10 mouse cellular contexts compared by ENCODE assay signal in the genomic region with DNA sequence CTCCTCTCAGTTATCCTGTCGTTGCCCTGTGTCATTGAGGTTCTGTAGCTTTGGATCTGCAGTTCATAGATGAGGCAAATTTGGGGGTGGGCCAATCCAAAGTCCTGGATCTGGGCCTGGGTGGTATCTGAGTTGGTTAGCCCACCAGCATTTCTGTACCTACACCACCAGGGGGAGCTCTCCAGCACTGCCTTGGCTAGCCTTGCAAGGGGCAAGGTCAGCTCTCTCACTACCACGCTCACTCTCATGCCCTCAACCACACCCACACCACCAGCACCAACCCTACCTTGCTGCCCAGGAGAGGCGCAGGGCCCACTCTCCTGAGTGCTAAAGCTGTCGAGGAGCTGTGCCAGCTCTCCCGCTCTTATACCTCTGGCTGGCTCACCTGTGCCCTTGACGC. TPM values are rescaled to one million over a fixed set of nuclear protein-coding genes. Genes with fewer than 3 reads are reported as not detected.
DNase-seq lines count a peak whose midpoint lies in the region; ATAC-seq and TF ChIP-seq lines count a peak whose summit lies in the region.
"Had no signal": no experiment of that assay in that cellular context is flagged by ENCODE, and none has a peak within 500 bp of the region (broad histone marks: within the 10 kb centered on the region; RNA-seq: fewer than 3 reads in every experiment).

No protein-coding gene starts in this region.

- no peaks in the 10 kb centered on the region for H3K36me3 ChIP-seq in lung, embryonic 16.5 days (ENCODE audit: control insufficient read depth, insufficient read depth, low read length)
- no peaks in the 10 kb centered on the region for H3K36me3 ChIP-seq in midbrain, postnatal 0 days (ENCODE audit: insufficient read depth, low read length)

- 0 out of 2 replicates have a peak, but pooled peaks have one; percentile 7 for ATAC-seq in lung, embryonic 16.5 days (ENCODE audit: low read depth)
- no peak for ATAC-seq in midbrain, postnatal 0 days (ENCODE audit: low FRiP score)
- ATAC-seq in activated CD4-positive, CD25-positive, alpha-beta regulatory T cell, adult 4 months: no peak

- 57% methylated on average over 6 of the region's 6 CpGs for WGBS in lung, embryonic 16.5 days
- 72% methylated on average over 6 of the region's 6 CpGs for whole genome bisulfite sequencing in midbrain, postnatal 0 days

- peaks cover 16% of the 10 kb centered on the region for H3K27me3 ChIP-seq in lung, embryonic 16.5 days (ENCODE audit: control insufficient read depth, insufficient read depth, low read depth, low read length)
- 0 out of 2 replicates have a peak, but pooled peaks cover 6% of the 10 kb centered on the region for H3K27me3 ChIP-seq in midbrain, postnatal 0 days (ENCODE audit: insufficient read depth, low read length)

- H3K27ac ChIP-seq in lung, embryonic 16.5 days (ENCODE audit: low read length): no peak overlapping the region
- H3K27ac ChIP-seq in midbrain, postnatal 0 days (ENCODE audit: low read depth, low read length): no peak overlapping the region

- TF ChIP-seq CTCF in midbrain, postnatal 0 days (IDR thresholded peaks at IDR 0.05): peak; percentile 45

- no peak overlapping the region for H3K4me3 ChIP-seq in lung, embryonic 16.5 days (ENCODE audit: low read length)
- no peak overlapping the region for H3K4me3 ChIP-seq in midbrain, postnatal 0 days (ENCODE audit: low read depth, low read length)
- H3K4me3 ChIP-seq: erythroblast, embryonic 14.5 days had no signal

- H3K9ac ChIP-seq in lung, embryonic 16.5 days (ENCODE audit: low read length): no peak overlapping the region
- no peak overlapping the region for H3K9ac ChIP-seq in midbrain, postnatal 0 days (replicated peaks; ENCODE audit: low read length, poor library complexity, severe bottlenecking)

- peaks cover 11% of the 10 kb centered on the region for H3K4me1 ChIP-seq in lung, embryonic 16.5 days (replicated peaks; ENCODE audit: control insufficient read depth, insufficient read depth, low read length)
- no peaks in the 10 kb centered on the region for H3K4me1 ChIP-seq in midbrain, postnatal 0 days (ENCODE audit: insufficient read depth, low read length)

- peak; percentile 13 for DNase-seq in adrenal gland, postnatal 14 days
- no peak for DNase-seq in adrenal gland, adult 18-20 months (ENCODE audit: low spot score in 2 of 2)
- no peak for DNase-seq in lung, postnatal 25 days (ENCODE audit: low spot score)
- DNase-seq in embryo, embryonic 10 days (ENCODE audit: low spot score): peak; percentile 74
- no peak for DNase-seq in midbrain, postnatal 0 days (ENCODE audit: low spot score)
- no peak for DNase-seq in natural killer cell, adult 2 months (ENCODE audit: low spot score in 2 of 2)

- no peaks in the 10 kb centered on the region for H3K9me3 ChIP-seq in lung, embryonic 16.5 days (ENCODE audit: control insufficient read depth, low read length)
- H3K9me3 ChIP-seq in midbrain, postnatal 0 days (ENCODE audit: low read length): no peaks in the 10 kb centered on the region

- H3K4me2 ChIP-seq in lung, embryonic 16.5 days (ENCODE audit: low read depth, low read length): no peak overlapping the region
- no peak overlapping the region for H3K4me2 ChIP-seq in midbrain, postnatal 0 days (ENCODE audit: low read depth, low read length, poor library complexity, severe bottlenecking)

RNA-seq across cellular contexts. Expression of a gene that starts 18.0 kb away (rescaled TPM):
- not detected in 2 replicates for total RNA-seq in adrenal gland, postnatal 14 days (2021)
- not detected for total RNA-seq in adrenal gland, adult 18-20 months (2021)
- polyA plus RNA-seq in lung, embryonic 16.5 days (2015; fragmentation: Nextera tagmentation; extraction: Ambion mirVana): not detected in 2 replicates
- 18.8 and 21.2 TPM in 2 replicates for total RNA-seq in midbrain, postnatal 0 days (2014; rRNA removed)
- polyA plus RNA-seq in midbrain, postnatal 0 days (2015; fragmentation: Nextera tagmentation; extraction: Ambion mirVana): 12.8 and 16.0 TPM in 2 replicates
- polyA plus RNA-seq in activated CD4-positive, CD25-positive, alpha-beta regulatory T cell, adult 4 months (2017; shearing (Covaris generic)): not detected
- total RNA-seq: neutrophil, adult 5-6 weeks had no signal
- polyA plus RNA-seq: erythroblast, embryonic 14.5 days had no signal

RNA-seq across cellular contexts. Expression of a gene that starts 58.3 kb away (rescaled TPM):
- 1.7 and 2.0 TPM in 2 replicates for total RNA-seq in adrenal gland, postnatal 14 days (2021)
- total RNA-seq in adrenal gland, adult 18-20 months (2021): 1 to 10 TPM in 1 of 2 experiments, under 1 TPM in 1; 0.96 to 1.9 TPM
- polyA plus RNA-seq in lung, embryonic 16.5 days (2015; fragmentation: Nextera tagmentation; extraction: Ambion mirVana): 15.5 and 19.0 TPM in 2 replicates
- 0.93 and 4.5 TPM in 2 replicates for total RNA-seq in midbrain, postnatal 0 days (2014; rRNA removed)
- polyA plus RNA-seq in midbrain, postnatal 0 days (2015; fragmentation: Nextera tagmentation; extraction: Ambion mirVana): 0.61 and 0.84 TPM in 2 replicates
- polyA plus RNA-seq in activated CD4-positive, CD25-positive, alpha-beta regulatory T cell, adult 4 months (2017; shearing (Covaris generic)): not detected
- total RNA-seq: neutrophil, adult 5-6 weeks had no signal
- polyA plus RNA-seq: erythroblast, embryonic 14.5 days had no signal

Comparison
In these comparisons a context has a peak if more than half of its experiments do, and no peak if none do; other contexts are left out.
1. DNase-seq: peak in adrenal gland, postnatal 14 days (single experiment) and embryo, embryonic 10 days (single experiment); none in adrenal gland, adult 18-20 months (0 of 2), lung, postnatal 25 days (single experiment), midbrain, postnatal 0 days (single experiment) and natural killer cell, adult 2 months (0 of 2).
2. RNA of a gene that starts 18.0 kb away (total RNA-seq): 18.8 to 21.2 TPM in midbrain, postnatal 0 days; not detected in adrenal gland, postnatal 14 days and not detected in adrenal gland, adult 18-20 months; every median in the first group is over 10 times any median in the second.